Mouse (Mus musculus) cerebellum, adult 2 months (tissue): ENCODE measurements at regions not wholly inside any gene's neighbourhood (a gene's known extent, or its start where the extent isn't known, plus 50 kb on each side); places are given as distances from the start of the nearest gene placed in this dataset.

Experiments used
- CTCF ChIP-seq: fragments of 200-500 bp; IDR thresholded peaks from 2 replicates; pipeline ENCODE4 v1.5.1; 2011; ENCODE audit warnings: low read depth, mild to moderate bottlenecking, control low read depth, low read length, moderate library complexity, borderline replicate concordance; ENCODE audit not compliant: insufficient read depth
- POLR2A ChIP-seq: fragments of 200-500 bp; IDR thresholded peaks from 2 replicates; pipeline ENCODE4 v1.6.1; 2011; ENCODE audit warnings: low read length, control low read depth, borderline replicate concordance; ENCODE audit not compliant: insufficient read depth

DNA sequence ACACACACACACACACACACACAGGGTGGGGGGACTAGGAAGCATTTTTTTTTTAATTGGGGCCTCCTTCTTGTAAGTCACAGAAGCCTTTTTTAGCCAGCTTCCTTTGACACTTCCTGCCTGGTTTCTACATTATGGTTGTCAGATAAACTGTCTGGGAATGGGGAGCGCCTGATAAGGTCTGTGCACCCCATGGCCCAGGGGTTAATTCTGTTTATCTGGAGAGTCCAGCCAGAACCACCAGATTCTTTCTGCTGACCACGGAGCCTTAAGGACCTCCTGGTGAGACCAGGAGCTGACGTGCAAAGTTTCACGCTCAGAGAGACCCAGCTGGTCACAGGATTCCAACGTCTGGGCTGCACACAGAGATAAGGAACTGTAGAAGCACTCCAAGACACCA is 153.4 kb downstream of the Cand1 start:
- TF ChIP-seq CTCF (no peak), POLR2A (no peak)
